Mouse (Mus musculus): Measurements from ENCODE around the gene Epn2.

DNA sequence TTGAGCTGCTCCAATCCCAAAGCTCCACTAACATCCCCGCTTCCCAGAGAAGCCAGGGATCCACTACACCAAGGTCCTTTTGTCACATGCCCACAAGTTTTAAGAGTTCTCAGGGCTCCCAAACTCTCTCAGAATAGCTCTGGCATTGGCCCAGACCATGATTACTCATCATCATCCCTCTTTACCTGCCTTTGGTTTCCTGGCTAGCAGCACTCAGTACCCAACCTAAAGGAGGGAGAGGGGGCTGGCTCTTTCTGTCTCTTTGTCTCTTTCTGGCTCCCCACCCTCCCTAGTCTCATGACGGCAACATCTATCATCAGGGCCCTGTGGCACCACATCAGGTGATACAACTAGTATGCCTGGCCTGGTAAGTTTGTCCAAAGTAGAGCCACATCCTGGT is 46.7 kb downstream of the Epn2 start:
- TF ChIP-seq CTCF (IDR thresholded peaks at IDR 0.05; ENCODE audit: insufficient read depth, low read length) (no peak), POLR2A (IDR thresholded peaks at IDR 0.05; ENCODE audit: borderline replicate concordance, extremely low read depth, low read depth, low read length) (no peak)

Measured in lung, adult 2 months (tissue).